ENCODE assay signal across 12 mouse cellular contexts in the genomic region with DNA sequence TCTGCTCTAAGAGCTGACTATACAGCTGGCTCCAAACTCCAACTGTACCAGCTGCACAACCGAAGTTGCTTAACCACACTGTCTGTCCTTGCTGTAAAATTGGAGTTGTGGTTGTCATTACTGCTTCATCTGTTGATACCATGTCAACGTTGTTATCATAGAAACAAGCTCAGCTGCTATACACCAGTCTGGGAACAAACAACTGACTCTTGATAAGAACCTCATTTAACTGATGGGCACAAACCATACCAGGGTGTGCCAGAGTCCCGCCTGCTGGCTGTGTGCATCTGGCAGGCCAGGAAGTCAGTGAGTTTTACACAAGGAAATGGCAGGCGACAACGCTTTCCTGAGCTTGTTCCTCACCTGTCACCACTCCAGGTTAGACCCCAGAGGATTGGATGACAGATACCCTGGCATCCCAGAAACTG. TPM values are rescaled to one million over a fixed set of nuclear protein-coding genes. Genes with fewer than 3 reads are reported as not detected.
DNase-seq lines count a peak whose midpoint lies in the region; ATAC-seq and TF ChIP-seq lines count a peak whose summit lies in the region.
"Had no signal": no experiment of that assay in that cellular context is flagged by ENCODE, and none has a peak within 500 bp of the region (broad histone marks: within the 10 kb centered on the region; RNA-seq: fewer than 3 reads in every experiment).

No protein-coding gene starts in this region.

- TF ChIP-seq EP300 in lung, postnatal 0 days (IDR thresholded peaks at IDR 0.05) = no peak

- no peaks in the 10 kb centered on the region for H3K36me3 ChIP-seq in lung, postnatal 0 days (ENCODE audit: insufficient read depth, low read length)

- no peaks in the 10 kb centered on the region for H3K9me3 ChIP-seq in lung, postnatal 0 days (ENCODE audit: low read length)
- H3K9me3 ChIP-seq: limb, embryonic 12.5 days; neural tube, embryonic 13.5 days had no signal

- H3K27ac ChIP-seq in lung, postnatal 0 days (ENCODE audit: low read length) = peak overlapping the region; percentile 82
- H3K27ac ChIP-seq: hindbrain, embryonic 14.5 days; limb, embryonic 12.5 days; neural tube, embryonic 13.5 days had no signal

- H3K4me2 ChIP-seq in lung, postnatal 0 days (replicated peaks; ENCODE audit: low read depth, low read length) = no peak overlapping the region
- H3K4me2 ChIP-seq: hindbrain, embryonic 14.5 days; limb, embryonic 12.5 days; neural tube, embryonic 13.5 days had no signal

- ATAC-seq in lung, postnatal 0 days = peak; percentile 46
- ATAC-seq: activated CD4-positive, CD25-positive, alpha-beta regulatory T cell, adult 4 months had no signal

- no peak for TF ChIP-seq CTCF in lung, postnatal 0 days (IDR thresholded peaks at IDR 0.05)

- H3K27me3 ChIP-seq in lung, postnatal 0 days (replicated peaks; ENCODE audit: insufficient read depth, low read length) = no peaks in the 10 kb centered on the region
- H3K27me3 ChIP-seq: limb, embryonic 12.5 days; neural tube, embryonic 13.5 days had no signal

- H3K4me3 ChIP-seq in lung, postnatal 0 days (ENCODE audit: low read depth, low read length) = no peak overlapping the region
- H3K4me3 ChIP-seq: limb, embryonic 12.5 days; neural tube, embryonic 13.5 days had no signal

- no peak overlapping the region for H3K9ac ChIP-seq in lung, postnatal 0 days (replicated peaks; ENCODE audit: low read depth)
- H3K9ac ChIP-seq: hindbrain, embryonic 14.5 days; limb, embryonic 12.5 days; neural tube, embryonic 13.5 days had no signal

- no peaks in the 10 kb centered on the region; the same call in 1 of the 2 replicates for H3K4me1 ChIP-seq in lung, postnatal 0 days (ENCODE audit: insufficient read depth, low read depth, low read length)
- H3K4me1 ChIP-seq: limb, embryonic 12.5 days; neural tube, embryonic 13.5 days had no signal

- DNase-seq in heart, adult 11 months = peak; percentile 93
- DNase-seq in heart, postnatal 36 days = no peak
- peak; percentile 71 for DNase-seq in urinary bladder, postnatal 14 days (ENCODE audit: low spot score)
- DNase-seq in urinary bladder, postnatal 10 days (ENCODE audit: low spot score) = no peak
- DNase-seq in lung, postnatal 0 days (ENCODE audit: low spot score) = peak; percentile 56
- peak; percentile 58 for DNase-seq in thymus, postnatal 25 days
- DNase-seq in T-cell, adult 2 months (ENCODE audit: low spot score) = no peak
- DNase-seq in left cerebral cortex, adult 8-10 months (ENCODE audit: low spot score in 2 of 2) = no peak

- 48% methylated on average over 5 of the region's 5 CpGs for WGBS in lung, postnatal 0 days

- intact Hi-C loops in heart, postnatal 36 days (cut with DNase I) = no loop called here

RNA-seq across cellular contexts. Expression of a gene that starts 0.7 kb away (rescaled TPM):
- total RNA-seq in heart, postnatal 36 days (2021) = under 1 TPM in 1 of 2 experiments, not detected in 1; 0.31 TPM
- 58.1 and 61.5 TPM in 2 replicates for polyA plus RNA-seq in lung, postnatal 0 days (2015; fragmentation: Nextera tagmentation; extraction: Ambion mirVana)
- not detected for total RNA-seq in left cerebral cortex, adult 8-10 months (2022)
- polyA plus RNA-seq: hindbrain, embryonic 14.5 days had no signal

RNA-seq across cellular contexts. Expression of a gene that starts 11.4 kb away (rescaled TPM):
- 10 to 100 TPM; 14.8 to 26.7 TPM for total RNA-seq in heart, postnatal 36 days (2021)
- polyA plus RNA-seq in lung, postnatal 0 days (2015; fragmentation: Nextera tagmentation; extraction: Ambion mirVana) = 25.8 and 27.6 TPM in 2 replicates
- total RNA-seq in left cerebral cortex, adult 8-10 months (2022) = 1 to 10 TPM in 1 of 4 experiments, under 1 TPM in 2, not detected in 1; 0.78 to 1.6 (median 0.95) TPM

RNA-seq across cellular contexts. Expression of a gene that starts 21.9 kb away (rescaled TPM):
- total RNA-seq in heart, postnatal 36 days (2021) = 10 to 100 TPM; 17.2 to 20.7 TPM
- 21.2 and 22.8 TPM in 2 replicates for polyA plus RNA-seq in lung, postnatal 0 days (2015; fragmentation: Nextera tagmentation; extraction: Ambion mirVana)
- 10 to 100 TPM; 42.0 to 61.0 (median 55.7) TPM for total RNA-seq in left cerebral cortex, adult 8-10 months (2022)

RNA-seq across cellular contexts. Expression of a gene that starts 22.1 kb away (rescaled TPM):
- 1 to 10 TPM; 6.7 to 8.9 TPM for total RNA-seq in heart, postnatal 36 days (2021)
- 9.2 and 9.9 TPM in 2 replicates for polyA plus RNA-seq in lung, postnatal 0 days (2015; fragmentation: Nextera tagmentation; extraction: Ambion mirVana)
- 10 to 100 TPM; 23.5 to 33.0 (median 25.2) TPM for total RNA-seq in left cerebral cortex, adult 8-10 months (2022)

RNA-seq across cellular contexts. Expression of a gene that starts 52.9 kb away (rescaled TPM):
- total RNA-seq in heart, postnatal 36 days (2021) = under 1 TPM in 1 of 2 experiments, not detected in 1; 0.14 TPM
- polyA plus RNA-seq in lung, postnatal 0 days (2015; fragmentation: Nextera tagmentation; extraction: Ambion mirVana) = 0.57 and 0.68 TPM in 2 replicates
- under 1 TPM; 0.07 to 0.89 (median 0.57) TPM for total RNA-seq in left cerebral cortex, adult 8-10 months (2022)
- polyA plus RNA-seq: activated CD4-positive, CD25-positive, alpha-beta regulatory T cell, adult 4 months; hindbrain, embryonic 14.5 days; limb, embryonic 12.5 days had no signal

Comparison
In these comparisons a context has a peak if more than half of its experiments do, and no peak if none do; other contexts are left out.
1. DNase-seq: peak in heart, adult 11 months (single experiment), urinary bladder, postnatal 14 days (single experiment), lung, postnatal 0 days (single experiment) and thymus, postnatal 25 days (single experiment); none in heart, postnatal 36 days (0 of 2), urinary bladder, postnatal 10 days (single experiment), T-cell, adult 2 months (single experiment) and left cerebral cortex, adult 8-10 months (0 of 2).
2. RNA of a gene that starts 11.4 kb away (total RNA-seq): 14.8 to 26.7 TPM in heart, postnatal 36 days; 0.78 to 1.6 TPM in left cerebral cortex, adult 8-10 months; every median in the first group is over 4 times any median in the second.